Mouse (Mus musculus) C2C12 (cell line): Measurements from ENCODE around the gene Gm20867. TPM values are rescaled to one million over a fixed set of nuclear protein-coding genes. Genes with fewer than 3 reads are reported as not detected.
"Not testable (repeated sequence)": the region's sequence is repeated elsewhere in the genome, so short reads cannot be mapped to it uniquely, and the experiment has no call there.

ENCODE experiments used
- H3K27me3 ChIP-seq: one replicate; pipeline ENCODE4 v1.6.1; 2011; ENCODE audit not compliant: control insufficient read depth, insufficient read depth, insufficient read length
- H3K36me3 ChIP-seq: one replicate; pipeline ENCODE4 v1.6.1; 2011; ENCODE audit not compliant: control insufficient read depth, insufficient read depth
- H3K4me3 ChIP-seq: one replicate; pipeline ENCODE4 v1.5.1; 2011; ENCODE audit warnings: mild to moderate bottlenecking, control low read depth; ENCODE audit not compliant: poor library complexity, insufficient read depth, severe bottlenecking
- H3K79me2 ChIP-seq: one replicate; pipeline ENCODE4 v1.6.1; 2011; ENCODE audit not compliant: control insufficient read depth, insufficient read depth
- H3K79me3 ChIP-seq: one replicate; pipeline ENCODE4 v1.6.1; 2011; ENCODE audit warnings: low read depth, control low read depth
- H3ac ChIP-seq: one replicate; pipeline ENCODE3; 2011; ENCODE audit warnings: low read depth; ENCODE audit not compliant: control insufficient read depth, insufficient read length
- long read RNA-seq, 2 experiments: library from polyadenylated mRNA; unstranded; transcript quantifications; one replicate each; pipeline ENCODE4 v2.0.0; 2019 to 2020
- polyA plus RNA-seq: library from polyadenylated mRNA; unstranded; fragments of >200 nt; fragmentation: generic; extraction: Trizol; gene quantifications from one replicate; pipeline ENCODE4 v1.2.1, GENCODE M21; 2012; ENCODE audit warnings: missing spikeins

The Gm20867 gene
- not detected for polyA plus RNA-seq
- long read RNA-seq, experiment 1, result 0 reads
- long read RNA-seq, experiment 2, result 0 reads

DNA sequence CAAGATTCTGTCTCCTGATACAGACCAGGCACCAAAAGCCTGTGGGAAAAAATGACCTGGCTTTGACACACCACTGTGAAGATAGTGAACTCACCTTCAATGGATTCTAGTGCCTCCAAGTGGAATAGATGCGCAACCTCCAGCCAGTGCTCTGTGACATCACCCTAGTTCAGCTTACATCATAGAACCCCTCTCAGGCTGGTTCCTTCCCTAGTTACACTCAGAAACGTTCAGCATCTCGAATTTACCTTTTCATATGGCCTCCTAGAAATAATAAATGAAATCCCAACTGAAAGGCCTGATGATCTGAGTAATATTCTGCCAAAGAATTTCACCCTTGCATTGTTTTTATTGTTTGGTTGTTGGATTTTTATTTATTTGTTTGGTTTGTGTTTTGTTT, at the start of gene Gm20867:
TSS of gene Gm20867 (minus strand) at position 101 of the 400 bp plus-strand sequence.
- H3K79me3 ChIP-seq, H3ac ChIP-seq, H3K27me3 ChIP-seq, H3K79me2 ChIP-seq, H3K36me3 ChIP-seq, H3K4me3 ChIP-seq: not testable (repeated sequence)

Other genes with a start within 250 kb of the Gm20867 start
- not detected for gene Gm29564, start 249.8 kb upstream of the Gm20867 start, polyA plus RNA-seq